Mouse (Mus musculus) hindbrain, postnatal 0 days (tissue): ENCODE measurements around the gene Grasp. TPM values are rescaled to one million over a fixed set of nuclear protein-coding genes. Genes with fewer than 3 reads are reported as not detected.

Experiments
- ATAC-seq: fragments of 200-750 bp; cut with Nextera tagmentation; 2 replicates; pipeline ENCODE4 v1.8.0; 2017; ENCODE audit warnings: mild to moderate bottlenecking, moderate TSS enrichment, moderate library complexity
- DNase-seq: peaks from one replicate; pipeline ENCODE4 v3.0.0-alpha.2; 2015; ENCODE audit warnings: low spot score
- H3K27ac ChIP-seq: fragments of 300-500 bp; sonication (generic); 2 replicates; pipeline ENCODE4 v1.5.1; 2014; ENCODE audit warnings: mild to moderate bottlenecking
- H3K27me3 ChIP-seq: fragments of 300-500 bp; sonication (generic); 2 replicates; pipeline ENCODE4 v1.6.1; 2014; ENCODE audit warnings: low read length, mixed read lengths; ENCODE audit not compliant: insufficient read depth
- H3K36me3 ChIP-seq: fragments of 300-500 bp; sonication (generic); 2 replicates; pipeline ENCODE4 v1.6.1; 2014; ENCODE audit warnings: low read length, mixed read lengths; ENCODE audit not compliant: insufficient read depth
- H3K4me1 ChIP-seq: fragments of 300-500 bp; sonication (generic); 2 replicates; pipeline ENCODE4 v1.6.1; 2014; ENCODE audit warnings: antibody characterized with exemption, low read length, mixed read lengths; ENCODE audit not compliant: insufficient read depth
- H3K4me2 ChIP-seq: fragments of 300-500 bp; sonication (generic); 2 replicates; pipeline ENCODE4 v1.6.1; 2014; ENCODE audit warnings: low read depth, mild to moderate bottlenecking, low read length, moderate library complexity, mixed read lengths
- H3K4me3 ChIP-seq: fragments of 300-500 bp; sonication (generic); 2 replicates; pipeline ENCODE4 v1.5.1; 2014; ENCODE audit warnings: low read length
- H3K9ac ChIP-seq: fragments of 300-500 bp; sonication (generic); replicated peaks from 2 replicates; pipeline ENCODE4 v1.6.1; 2014; ENCODE audit warnings: mild to moderate bottlenecking, low read length, moderate library complexity, mixed read lengths
- H3K9me3 ChIP-seq: fragments of 300-500 bp; sonication (generic); 2 replicates; pipeline ENCODE4 v1.6.1; 2016; ENCODE audit warnings: low read length, mixed read lengths
- CTCF ChIP-seq: IDR thresholded peaks from 2 replicates; pipeline ENCODE4 v1.5.1; 2016; ENCODE audit warnings: antibody characterized with exemption, control low read depth, low read depth
- WGBS: fragments of 180-500 bp; shearing (Covaris S2); extraction: QIAGEN DNeasy Blood & Tissue Kit; methylation state at CpG from one replicate; pipeline ENCODE4 v1.1.7; 2014; 5-methylcytosine and 5-hydroxymethylcytosine counted together
- polyA plus RNA-seq: library from polyadenylated mRNA; unstranded; fragments of >200 nt; fragmentation: Nextera tagmentation; extraction: Ambion mirVana; gene quantifications from 2 replicates; pipeline ENCODE4 v1.2.1, GENCODE M21; 2015
- total RNA-seq: library from RNA; depleted of rRNA; stranded (reverse); fragments of >200 nt; gene quantifications from 2 replicates; pipeline ENCODE4 v1.2.3, GENCODE M21; 2014

Grasp gene
- total and polyA plus RNA-seq, 2 experiments from 2014 or later, result 1.5 to 8.7 TPM

DNA sequence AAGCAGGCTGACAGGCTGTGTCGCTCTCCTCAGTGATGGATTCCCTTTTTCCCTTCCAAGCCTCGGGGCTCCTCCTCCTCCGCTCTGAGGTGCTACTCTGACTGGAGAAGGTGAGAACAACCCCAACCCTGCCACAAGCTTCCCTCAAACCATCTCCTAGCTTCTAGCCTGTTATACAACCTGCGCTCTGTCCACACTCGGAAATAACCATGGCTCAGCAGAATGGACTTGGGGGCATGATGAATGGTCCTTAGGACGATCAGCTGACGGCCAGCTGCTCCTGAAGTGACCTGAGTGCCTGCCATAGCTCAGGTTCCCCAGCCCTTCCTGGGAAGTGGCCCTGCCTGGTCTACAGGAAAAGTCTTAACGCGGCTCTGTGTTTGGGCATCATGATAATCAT lies 17.9 kb downstream of the Grasp start:
- TF ChIP-seq CTCF, result no peak
- Histone ChIP-seq H3K4me1 (no peaks in the 10 kb centered on the region; the same call in 1 of the 2 replicates), H3K36me3 (no peaks in the 10 kb centered on the region), H3K9ac (no peak overlapping the region), H3K9me3 (no peaks in the 10 kb centered on the region), H3K4me2 (no peak overlapping the region), H3K4me3 (no peak overlapping the region), H3K27me3 (no peaks in the 10 kb centered on the region), H3K27ac (no peak overlapping the region)
- DNase-seq, result no peak
- WGBS, result 77% methylated on average over 9 of the region's 9 CpGs
- no peak for ATAC-seq

DNA sequence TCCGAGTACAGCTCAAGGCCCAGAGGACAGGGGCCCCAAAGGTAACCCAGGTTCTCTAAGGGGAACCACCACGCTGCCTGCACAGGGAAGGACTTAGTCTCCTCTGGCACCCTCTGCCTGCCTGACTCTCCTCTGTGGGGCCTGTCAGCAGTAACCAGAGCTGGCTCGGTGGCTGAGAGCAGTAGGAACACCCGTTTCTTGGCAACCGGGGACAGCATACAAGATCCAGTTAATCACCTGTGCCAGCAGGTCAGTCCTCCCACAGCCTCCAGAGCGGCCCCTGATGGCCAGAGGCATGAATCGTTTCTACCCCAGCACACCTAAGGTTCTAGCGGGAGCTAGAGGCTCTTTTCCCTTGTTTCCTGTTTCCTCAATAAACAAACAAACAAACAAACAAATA lies 18.7 kb downstream of the Grasp start:
- TF ChIP-seq CTCF, result peak; percentile 34
- Histone ChIP-seq H3K4me2 (no peak overlapping the region), H3K4me3 (no peak overlapping the region), H3K9me3 (no peaks in the 10 kb centered on the region), H3K27ac (no peak overlapping the region), H3K36me3 (no peaks in the 10 kb centered on the region), H3K27me3 (no peaks in the 10 kb centered on the region), H3K4me1 (no peaks in the 10 kb centered on the region; the same call in 1 of the 2 replicates), H3K9ac (no peak overlapping the region)
- no peak for ATAC-seq
- DNase-seq, result no peak
- 22% methylated on average over 8 of the region's 8 CpGs for WGBS

DNA sequence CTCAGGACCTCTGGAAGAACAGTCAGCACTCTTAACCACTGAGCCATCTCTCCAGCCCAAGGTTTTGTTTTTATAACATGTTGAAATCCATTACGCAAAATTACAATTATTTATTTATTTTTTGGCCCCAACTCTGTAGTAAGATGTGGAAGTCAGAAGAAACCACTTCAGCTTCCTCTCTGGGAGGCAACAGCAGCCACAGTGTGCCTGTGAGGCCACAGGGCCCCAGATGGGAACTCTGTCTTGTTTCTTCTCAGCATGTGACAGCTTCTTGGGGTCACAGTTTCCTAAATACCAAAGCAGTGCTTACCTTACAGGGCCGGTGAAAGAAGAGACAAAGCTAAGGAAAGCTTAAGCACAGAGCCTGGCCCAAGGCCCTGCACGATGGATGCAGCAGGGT lies 20.0 kb downstream of the Grasp start:
- H3K27me3 ChIP-seq, result no peaks in the 10 kb centered on the region
- no peak overlapping the region for H3K4me2 ChIP-seq
- H3K27ac ChIP-seq, result no peak overlapping the region
- no peaks in the 10 kb centered on the region; the same call in 1 of the 2 replicates for H3K4me1 ChIP-seq
- TF ChIP-seq CTCF, result no peak
- DNase-seq (no peak), ATAC-seq (no peak)
- H3K9me3 ChIP-seq, result no peaks in the 10 kb centered on the region
- H3K9ac ChIP-seq, result no peak overlapping the region
- H3K36me3 ChIP-seq, result no peaks in the 10 kb centered on the region
- H3K4me3 ChIP-seq, result no peak overlapping the region
- 68% methylated on average over 3 of the region's 3 CpGs for WGBS

DNA sequence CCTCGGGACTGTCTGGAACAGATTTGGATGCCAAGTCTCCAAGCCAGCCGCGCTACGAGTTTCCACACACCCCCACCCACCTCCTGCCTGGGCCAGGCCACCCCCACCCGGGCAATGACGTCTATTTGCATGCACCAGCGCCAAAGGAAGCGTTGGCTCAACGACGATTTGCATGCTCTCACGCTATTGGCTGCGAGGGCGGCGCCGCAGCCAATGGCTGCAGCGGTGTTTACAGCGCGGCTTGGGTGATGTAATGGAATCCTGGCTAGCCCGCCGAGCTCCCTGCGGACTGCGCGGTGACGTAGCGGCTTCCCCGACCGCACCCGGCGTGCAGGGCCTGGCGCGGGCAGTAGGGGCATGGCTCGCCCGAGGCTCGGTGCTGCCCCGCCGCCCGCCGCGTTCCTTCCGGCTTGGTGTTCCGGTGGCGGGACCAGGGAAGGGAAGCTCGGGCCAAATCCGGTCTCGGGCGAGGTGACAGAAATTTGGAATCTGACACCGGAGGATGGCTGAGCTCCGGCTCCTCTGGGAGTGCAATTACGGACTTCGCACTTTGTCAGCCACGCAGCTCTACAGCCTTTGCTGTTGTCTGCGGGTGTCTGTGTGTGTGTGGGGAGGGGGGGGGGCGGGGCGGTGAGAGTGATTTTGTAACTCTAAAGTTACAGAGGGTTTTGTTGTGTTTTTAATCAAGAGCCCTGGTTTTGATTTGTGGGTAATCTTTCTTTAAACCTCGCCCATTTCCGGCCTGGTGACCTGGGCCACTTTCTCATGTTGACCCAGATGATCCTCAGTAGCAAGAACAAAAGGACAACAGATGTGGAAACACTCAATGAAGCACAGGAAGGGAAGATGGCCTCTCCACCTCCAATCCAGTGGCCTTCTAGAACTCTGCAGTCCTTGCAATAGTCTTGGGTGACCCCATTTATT lies 22.5 kb downstream of the Grasp start:
- 1% methylated on average over 56 of the region's 56 CpGs for WGBS
- peak; percentile 24; the same call in 1 of the 2 replicates for TF ChIP-seq CTCF
- peak overlapping the region; percentile 72 for H3K4me2 ChIP-seq
- no peaks in the 10 kb centered on the region for H3K27me3 ChIP-seq
- ATAC-seq, result peak; percentile 99
- no peaks in the 10 kb centered on the region; the same call in 1 of the 2 replicates for H3K4me1 ChIP-seq
- H3K27ac ChIP-seq, result peak overlapping the region; percentile 82
- no peaks in the 10 kb centered on the region for H3K36me3 ChIP-seq
- peak overlapping the region; percentile 50 for H3K4me3 ChIP-seq
- no peaks in the 10 kb centered on the region for H3K9me3 ChIP-seq
- peak; percentile 99 for DNase-seq
- peak overlapping the region; percentile 61 for H3K9ac ChIP-seq

DNA sequence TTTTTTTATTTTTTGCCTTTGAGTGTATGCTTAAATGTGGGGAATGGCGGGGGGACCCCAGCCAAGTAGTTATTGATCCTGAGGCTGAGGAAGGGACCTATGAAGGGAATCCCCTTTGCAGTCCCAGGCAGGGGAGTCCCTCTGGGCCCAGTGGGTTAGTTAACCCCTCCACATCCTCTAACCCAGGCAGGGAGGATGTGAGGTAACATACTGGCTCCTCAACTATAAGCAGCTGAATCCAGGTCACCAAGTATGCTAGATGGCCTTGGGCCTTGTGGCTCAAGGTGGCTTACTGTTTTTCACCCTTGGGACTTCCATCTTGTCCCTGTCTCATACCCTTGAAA lies 23.1 kb downstream of the Grasp start:
- H3K9me3 ChIP-seq, result no peaks in the 10 kb centered on the region
- TF ChIP-seq CTCF, result no peak
- DNase-seq (no peak), ATAC-seq (no peak)
- H3K4me2 ChIP-seq, result peak overlapping the region; percentile 72
- WGBS, result 83% methylated on average over 1 of the region's 1 CpGs
- peak overlapping the region; percentile 61; the same call in 1 of the 2 replicates for H3K9ac ChIP-seq
- H3K4me1 ChIP-seq, result no peaks in the 10 kb centered on the region; the same call in 1 of the 2 replicates
- H3K4me3 ChIP-seq, result peak overlapping the region; percentile 50
- H3K27me3 ChIP-seq, result no peaks in the 10 kb centered on the region
- no peaks in the 10 kb centered on the region for H3K36me3 ChIP-seq
- H3K27ac ChIP-seq, result peak overlapping the region; percentile 82; the same call in 1 of the 2 replicates

DNA sequence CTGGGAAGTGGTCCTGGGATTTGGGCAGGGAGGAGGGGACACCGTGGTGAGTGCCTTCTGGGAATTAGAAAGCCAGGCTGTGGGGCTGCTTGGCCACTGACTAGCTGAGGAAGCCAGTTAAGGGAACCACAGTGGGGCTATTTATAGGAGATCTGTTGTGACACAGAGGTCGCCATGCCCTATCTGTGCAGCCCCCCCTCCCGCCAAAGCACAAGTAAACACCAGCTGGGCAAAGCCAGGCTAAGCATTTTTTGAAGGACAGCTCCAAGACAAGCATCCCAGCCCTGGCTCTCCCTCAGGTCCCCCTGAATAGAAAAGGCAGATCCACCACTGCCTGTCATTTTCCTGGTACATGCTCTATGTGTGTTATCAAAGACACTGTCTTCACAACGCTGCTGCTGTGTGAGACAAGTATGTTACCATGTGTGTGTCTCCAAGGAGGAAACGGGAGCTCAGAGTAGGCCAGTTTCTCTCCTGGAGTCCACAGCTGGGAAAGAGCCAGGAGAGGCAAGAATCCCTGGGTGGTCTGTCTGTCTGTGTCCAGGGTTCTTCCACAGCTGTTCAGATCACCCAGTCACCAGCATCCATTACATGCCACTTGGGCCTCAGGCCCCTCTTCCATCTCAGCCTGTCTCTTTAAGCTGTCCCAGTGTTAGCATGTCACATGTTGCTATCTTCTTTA lies 24.2 kb downstream of the Grasp start:
- ATAC-seq, result no peak
- no peak overlapping the region for H3K9ac ChIP-seq

More for the DNA sequence above, 24.2 kb downstream of the Grasp start:
- no peaks in the 10 kb centered on the region for H3K27me3 ChIP-seq
- WGBS, result 58% methylated on average over 5 of the region's 5 CpGs
- H3K9me3 ChIP-seq, result no peaks in the 10 kb centered on the region
- H3K27ac ChIP-seq, result no peak overlapping the region
- H3K4me2 ChIP-seq, result no peak overlapping the region
- no peak overlapping the region for H3K4me3 ChIP-seq
- H3K4me1 ChIP-seq, result no peaks in the 10 kb centered on the region; the same call in 1 of the 2 replicates
- no peak for DNase-seq
- no peaks in the 10 kb centered on the region for H3K36me3 ChIP-seq
- TF ChIP-seq CTCF, result no peak
